Mouse (Mus musculus) ovary, postnatal 10 days (tissue): ENCODE data around the gene Creg1.

Experiments
- DNase-seq: peaks from one replicate; pipeline ENCODE4 v3.0.0; 2022; ENCODE audit warnings: low spot score

The Creg1 gene

GRCm38 (mm10) chr1:165763635-165764372 is at the start of gene Creg1:
Gene Creg1, plus strand, starts transcription at chr1:165763746.
- peak; percentile 75 for DNase-seq

GRCm38 (mm10) chr1:165713798-165714197 is 49.7 kb upstream of the Creg1 start:
- no peak for DNase-seq

GRCm38 (mm10) chr1:165716426-165716825 is 47.1 kb upstream of the Creg1 start:
- DNase-seq = no peak

- no peak for DNase-seq
Measured at GRCm38 (mm10) chr1:165717711-165718542, 45.6 kb upstream of the Creg1 start.

- DNase-seq = no peak
Measured at GRCm38 (mm10) chr1:165718543-165719105, 44.9 kb upstream of the Creg1 start.

- DNase-seq = no peak
Measured at GRCm38 (mm10) chr1:165722531-165723123, 40.9 kb upstream of the Creg1 start.

- DNase-seq = no peak
Measured at GRCm38 (mm10) chr1:165724219-165725033, 39.1 kb upstream of the Creg1 start.

- no peak for DNase-seq
Measured at GRCm38 (mm10) chr1:165725039-165725644, 38.4 kb upstream of the Creg1 start.

- DNase-seq = no peak
Measured at GRCm38 (mm10) chr1:165726986-165727385, 36.6 kb upstream of the Creg1 start.

GRCm38 (mm10) chr1:165728057-165728639 is 35.4 kb upstream of the Creg1 start:
- DNase-seq = no peak

- DNase-seq = no peak
Measured at GRCm38 (mm10) chr1:165730129-165730528, 33.4 kb upstream of the Creg1 start.

- DNase-seq = no peak
Measured at GRCm38 (mm10) chr1:165731553-165731952, 32.0 kb upstream of the Creg1 start.

GRCm38 (mm10) chr1:165734840-165735239 is 28.7 kb upstream of the Creg1 start:
- no peak for DNase-seq

- peak; percentile 63 for DNase-seq
Measured at GRCm38 (mm10) chr1:165735826-165736818, 27.4 kb upstream of the Creg1 start.

GRCm38 (mm10) chr1:165737451-165737850 is 26.1 kb upstream of the Creg1 start:
- DNase-seq = no peak

- DNase-seq = no peak
Measured at GRCm38 (mm10) chr1:165737867-165738266, 25.7 kb upstream of the Creg1 start.

GRCm38 (mm10) chr1:165738985-165739384 is 24.6 kb upstream of the Creg1 start:
- no peak for DNase-seq

GRCm38 (mm10) chr1:165741989-165742388 is 21.6 kb upstream of the Creg1 start:
- DNase-seq = no peak

GRCm38 (mm10) chr1:165748053-165748452 is 15.5 kb upstream of the Creg1 start:
- no peak for DNase-seq

- DNase-seq = no peak
Measured at GRCm38 (mm10) chr1:165751142-165751541, 12.4 kb upstream of the Creg1 start.
